Comparison of ENCODE assay signal across 8 mouse cellular contexts in genomic region chr4:32244092-32244745, GRCm38 (mm10). TPM values are rescaled to one million over a fixed set of nuclear protein-coding genes. Genes with fewer than 3 reads are reported as not detected.
A peak's percentile ranks its signal among the peaks of the same experiment; 100 is the strongest.
DNase-seq lines count a peak whose midpoint lies in the region; ATAC-seq and TF ChIP-seq lines count a peak whose summit lies in the region.
"Had no signal": no experiment of that assay in that cellular context is flagged by ENCODE, and none has a peak within 500 bp of the region (broad histone marks: within the 10 kb centered on the region; RNA-seq: fewer than 3 reads in every experiment).

No protein-coding gene starts in this region.

- H3K36me3 ChIP-seq in forebrain, embryonic 12.5 days (replicated peaks) = peaks cover 5% of the 10 kb centered on the region; the same call in 1 of the 2 replicates
- H3K36me3 ChIP-seq in hindbrain, embryonic 15.5 days = no peaks in the 10 kb centered on the region
- peaks cover 8% of the 10 kb centered on the region; the same call in 1 of the 2 replicates for H3K36me3 ChIP-seq in neural tube, embryonic 12.5 days

- H3K27me3 ChIP-seq in forebrain, embryonic 12.5 days = no peaks in the 10 kb centered on the region
- H3K27me3 ChIP-seq in hindbrain, embryonic 15.5 days = no peaks in the 10 kb centered on the region
- H3K27me3 ChIP-seq in neural tube, embryonic 12.5 days (replicated peaks) = no peaks in the 10 kb centered on the region

- TF ChIP-seq CTCF in left cerebral cortex, adult 2 months (IDR thresholded peaks at IDR 0.05) = no peak

- H3K27ac ChIP-seq in left cerebral cortex, adult 2 months = peak overlapping the region; percentile 47
- H3K27ac ChIP-seq in forebrain, embryonic 12.5 days = peak overlapping the region; percentile 74
- peak overlapping the region; percentile 35; the same call in 1 of the 2 replicates for H3K27ac ChIP-seq in hindbrain, embryonic 15.5 days (replicated peaks)
- peak overlapping the region; percentile 63 for H3K27ac ChIP-seq in neural tube, embryonic 12.5 days
- H3K27ac ChIP-seq: kidney, postnatal 0 days had no signal

- peaks cover 78% of the 10 kb centered on the region for H3K4me1 ChIP-seq in forebrain, embryonic 12.5 days
- peaks cover 74% of the 10 kb centered on the region for H3K4me1 ChIP-seq in hindbrain, embryonic 15.5 days (replicated peaks)
- peaks cover 70% of the 10 kb centered on the region for H3K4me1 ChIP-seq in neural tube, embryonic 12.5 days

- WGBS in forebrain, embryonic 12.5 days = 33% methylated on average over 18 of the region's 18 CpGs
- WGBS in hindbrain, embryonic 15.5 days = 44% methylated on average over 18 of the region's 18 CpGs
- WGBS in neural tube, embryonic 12.5 days = 44% methylated on average over 18 of the region's 18 CpGs

- intact Hi-C loops in left cerebral cortex, adult 2 months (cut with DNase I) = loop anchor here (5.0 to 10.0 kb wide), 2 partner anchors 189 to 328 kb away; no protein-coding TSS in a partner anchor

- no peak overlapping the region; the same call in 1 of the 2 replicates for H3K4me2 ChIP-seq in forebrain, embryonic 12.5 days
- no peak overlapping the region for H3K4me2 ChIP-seq in hindbrain, embryonic 15.5 days
- H3K4me2 ChIP-seq in neural tube, embryonic 12.5 days (replicated peaks) = peak overlapping the region; percentile 21

- no peak overlapping the region for H3K4me3 ChIP-seq in left cerebral cortex, adult 2 months
- no peak overlapping the region for H3K4me3 ChIP-seq in forebrain, embryonic 12.5 days (replicated peaks)
- H3K4me3 ChIP-seq in hindbrain, embryonic 15.5 days = no peak overlapping the region
- no peak overlapping the region for H3K4me3 ChIP-seq in neural tube, embryonic 12.5 days

- H3K9me3 ChIP-seq in forebrain, embryonic 12.5 days = no peaks in the 10 kb centered on the region
- H3K9me3 ChIP-seq in hindbrain, embryonic 15.5 days = no peaks in the 10 kb centered on the region
- no peaks in the 10 kb centered on the region for H3K9me3 ChIP-seq in neural tube, embryonic 12.5 days

- no peak for DNase-seq in left cerebral cortex, adult 2 months (ENCODE audit: extremely low spot score in 1 of 2, low spot score in 2 of 2)
- DNase-seq in left cerebral cortex, adult 11 months (ENCODE audit: low spot score) = no peak
- no peak for DNase-seq in kidney, postnatal 10 days

- H3K9ac ChIP-seq in forebrain, embryonic 12.5 days = no peak overlapping the region; the same call in 1 of the 2 replicates
- H3K9ac ChIP-seq in hindbrain, embryonic 15.5 days = no peak overlapping the region
- no peak overlapping the region for H3K9ac ChIP-seq in neural tube, embryonic 12.5 days

- no peak for ATAC-seq in forebrain, embryonic 12.5 days (ENCODE audit: low FRiP score)
- no peak for ATAC-seq in hindbrain, embryonic 15.5 days (ENCODE audit: low FRiP score, low read depth)
- ATAC-seq in neural tube, embryonic 12.5 days (ENCODE audit: low FRiP score, low read depth) = no peak
- no peak for ATAC-seq in CD4-positive, CD25-positive, alpha-beta regulatory T cell, adult 4 months

RNA-seq across cellular contexts. Expression of gene Bach2, which starts 5.6 kb away (rescaled TPM):
- total RNA-seq in left cerebral cortex, adult 2 months (2021) = 10 to 100 TPM; 20.8 to 25.8 TPM
- 22.3 and 27.7 TPM in 2 replicates for polyA plus RNA-seq in forebrain, embryonic 12.5 days (2016; fragmentation: Nextera tagmentation; extraction: Ambion mirVana)
- polyA plus RNA-seq in hindbrain, embryonic 15.5 days (2015; fragmentation: Nextera tagmentation; extraction: Ambion mirVana) = 24.5 and 27.4 TPM in 2 replicates
- 35.8 and 37.3 TPM in 2 replicates for polyA plus RNA-seq in neural tube, embryonic 12.5 days (2016; fragmentation: Nextera tagmentation; extraction: Ambion mirVana)
- 10 to 100 TPM; 21.5 to 23.6 TPM for polyA plus RNA-seq in CD4-positive, CD25-positive, alpha-beta regulatory T cell, adult 4 months (2017; shearing (Covaris generic))
